Mouse (Mus musculus): ENCODE data around the gene Slc23a2. TPM values are rescaled to one million over a fixed set of nuclear protein-coding genes. Genes with fewer than 3 reads are reported as not detected.

The Slc23a2 gene
- polyA plus RNA-seq, 1 experiment from 2014 or later, result 18.5 TPM

- 88% methylated on average over 11 of the region's 11 CpGs for WGBS
These were observed 50.3 kb downstream of the Slc23a2 start for GRCm38 (mm10) chr2:132094441-132095230.

GRCm38 (mm10) chr2:132093739-132094138 is 51.2 kb downstream of the Slc23a2 start:
- no peaks in the 10 kb centered on the region for H3K4me1 ChIP-seq
- no peaks in the 10 kb centered on the region for H3K27me3 ChIP-seq
- H3K27ac ChIP-seq (replicated peaks), result no peak overlapping the region
- H3K36me3 ChIP-seq, result peaks cover 6% of the 10 kb centered on the region
- H3K4me2 ChIP-seq (replicated peaks), result no peak overlapping the region
- no peak overlapping the region for H3K4me3 ChIP-seq
- H3K9ac ChIP-seq (replicated peaks), result no peak overlapping the region
- 92% methylated on average over 2 of the region's 2 CpGs for WGBS
- H3K9me3 ChIP-seq, result no peaks in the 10 kb centered on the region
- no peak for ATAC-seq (ENCODE audit: low FRiP score, low read depth)

More at GRCm38 (mm10) chr2:132094441-132095230, 50.3 kb downstream of the Slc23a2 start:
- H3K4me2 ChIP-seq (replicated peaks), result no peak overlapping the region
- H3K36me3 ChIP-seq, result peaks cover 5% of the 10 kb centered on the region
- no peak overlapping the region for H3K9ac ChIP-seq (replicated peaks)
- no peak overlapping the region for H3K27ac ChIP-seq (replicated peaks)
- ATAC-seq (ENCODE audit: low FRiP score, low read depth), result no peak
- H3K9me3 ChIP-seq, result no peaks in the 10 kb centered on the region
- H3K27me3 ChIP-seq, result no peaks in the 10 kb centered on the region
- no peaks in the 10 kb centered on the region for H3K4me1 ChIP-seq
- no peak overlapping the region for H3K4me3 ChIP-seq

GRCm38 (mm10) chr2:132093298-132093697 is 51.6 kb downstream of the Slc23a2 start:
- Histone ChIP-seq H3K9ac (replicated peaks) (no peak overlapping the region), H3K4me1 (no peaks in the 10 kb centered on the region)
- WGBS, result 88% methylated on average over 1 of the region's 1 CpGs

GRCm38 (mm10) chr2:132092722-132093121 is 52.2 kb downstream of the Slc23a2 start:
- Histone ChIP-seq H3K9me3 (no peaks in the 10 kb centered on the region), H3K27ac (replicated peaks) (no peak overlapping the region), H3K9ac (replicated peaks) (no peak overlapping the region), H3K4me1 (no peaks in the 10 kb centered on the region), H3K4me2 (replicated peaks) (no peak overlapping the region), H3K27me3 (no peaks in the 10 kb centered on the region), H3K36me3 (peaks cover 12% of the 10 kb centered on the region), H3K4me3 (no peak overlapping the region)
- no peak for ATAC-seq (ENCODE audit: low FRiP score, low read depth)
- WGBS, result 85% methylated on average over 3 of the region's 3 CpGs

More at GRCm38 (mm10) chr2:132093298-132093697, 51.6 kb downstream of the Slc23a2 start:
- no peak for ATAC-seq (ENCODE audit: low FRiP score, low read depth)
- H3K4me2 ChIP-seq (replicated peaks), result no peak overlapping the region
- no peak overlapping the region for H3K4me3 ChIP-seq
- no peaks in the 10 kb centered on the region for H3K27me3 ChIP-seq
- H3K27ac ChIP-seq (replicated peaks), result no peak overlapping the region
- H3K36me3 ChIP-seq, result peaks cover 9% of the 10 kb centered on the region
- H3K9me3 ChIP-seq, result no peaks in the 10 kb centered on the region

GRCm38 (mm10) chr2:132091749-132092148 is 53.2 kb downstream of the Slc23a2 start:
- no peaks in the 10 kb centered on the region for H3K27me3 ChIP-seq

GRCm38 (mm10) chr2:132084813-132085212 is 60.1 kb downstream of the Slc23a2 start:
- Histone ChIP-seq H3K27ac (replicated peaks) (no peak overlapping the region), H3K4me2 (replicated peaks) (no peak overlapping the region), H3K4me1 (no peaks in the 10 kb centered on the region), H3K27me3 (no peaks in the 10 kb centered on the region), H3K36me3 (peaks cover 12% of the 10 kb centered on the region; the same call in 1 of the 2 replicates), H3K9ac (replicated peaks) (no peak overlapping the region), H3K4me3 (no peak overlapping the region), H3K9me3 (no peaks in the 10 kb centered on the region)
- ATAC-seq (ENCODE audit: low FRiP score, low read depth), result no peak

More at GRCm38 (mm10) chr2:132091749-132092148, 53.2 kb downstream of the Slc23a2 start:
- Histone ChIP-seq H3K27ac (replicated peaks) (no peak overlapping the region), H3K9ac (replicated peaks) (no peak overlapping the region), H3K4me1 (no peaks in the 10 kb centered on the region), H3K4me3 (no peak overlapping the region), H3K4me2 (replicated peaks) (no peak overlapping the region), H3K36me3 (peaks cover 12% of the 10 kb centered on the region), H3K9me3 (no peaks in the 10 kb centered on the region)
- WGBS, result 77% methylated on average over 4 of the region's 4 CpGs
- ATAC-seq (ENCODE audit: low FRiP score, low read depth), result no peak

- H3K9me3 ChIP-seq, result no peaks in the 10 kb centered on the region
These were observed 60.5 kb downstream of the Slc23a2 start for GRCm38 (mm10) chr2:132084396-132084795.

GRCm38 (mm10) chr2:132079139-132079538 is 65.8 kb downstream of the Slc23a2 start:
- Histone ChIP-seq H3K9me3 (no peaks in the 10 kb centered on the region), H3K27ac (replicated peaks) (no peak overlapping the region), H3K4me3 (no peak overlapping the region), H3K4me1 (no peaks in the 10 kb centered on the region), H3K36me3 (no peaks in the 10 kb centered on the region; the same call in 1 of the 2 replicates), H3K27me3 (no peaks in the 10 kb centered on the region), H3K9ac (replicated peaks) (no peak overlapping the region), H3K4me2 (replicated peaks) (no peak overlapping the region)
- ATAC-seq (ENCODE audit: low FRiP score, low read depth), result no peak
- 89% methylated on average over 5 of the region's 5 CpGs for WGBS

More at GRCm38 (mm10) chr2:132084396-132084795, 60.5 kb downstream of the Slc23a2 start:
- Histone ChIP-seq H3K27ac (replicated peaks) (no peak overlapping the region), H3K27me3 (no peaks in the 10 kb centered on the region), H3K36me3 (peaks cover 12% of the 10 kb centered on the region; the same call in 1 of the 2 replicates), H3K9ac (replicated peaks) (no peak overlapping the region), H3K4me2 (replicated peaks) (no peak overlapping the region), H3K4me3 (no peak overlapping the region), H3K4me1 (no peaks in the 10 kb centered on the region)
- WGBS, result 88% methylated on average over 5 of the region's 5 CpGs
- ATAC-seq (ENCODE audit: low FRiP score, low read depth), result no peak

GRCm38 (mm10) chr2:132073052-132073451 is 71.9 kb downstream of the Slc23a2 start:
- H3K27ac ChIP-seq (replicated peaks), result no peak overlapping the region
- no peak overlapping the region for H3K4me2 ChIP-seq (replicated peaks)
- 78% methylated on average over 3 of the region's 3 CpGs for WGBS
- H3K27me3 ChIP-seq, result no peaks in the 10 kb centered on the region
- ATAC-seq (ENCODE audit: low FRiP score, low read depth), result no peak
- no peak overlapping the region for H3K9ac ChIP-seq (replicated peaks)
- H3K36me3 ChIP-seq, result peaks cover 8% of the 10 kb centered on the region
- H3K4me3 ChIP-seq, result no peak overlapping the region
- no peaks in the 10 kb centered on the region for H3K9me3 ChIP-seq
- no peaks in the 10 kb centered on the region for H3K4me1 ChIP-seq

GRCm38 (mm10) chr2:132069985-132070735 is 74.7 kb downstream of the Slc23a2 start:
- H3K4me1 ChIP-seq, result no peaks in the 10 kb centered on the region
- no peak overlapping the region for H3K4me2 ChIP-seq (replicated peaks)
- WGBS, result 87% methylated on average over 10 of the region's 10 CpGs
- H3K27ac ChIP-seq (replicated peaks), result no peak overlapping the region
- peaks cover 22% of the 10 kb centered on the region for H3K36me3 ChIP-seq
- H3K9me3 ChIP-seq, result no peaks in the 10 kb centered on the region
- H3K27me3 ChIP-seq, result no peaks in the 10 kb centered on the region
- H3K4me3 ChIP-seq, result no peak overlapping the region
- no peak overlapping the region for H3K9ac ChIP-seq (replicated peaks)
- ATAC-seq (ENCODE audit: low FRiP score, low read depth), result no peak

- WGBS, result 88% methylated on average over 11 of the region's 11 CpGs
- Histone ChIP-seq H3K9ac (replicated peaks) (no peak overlapping the region), H3K27ac (replicated peaks) (no peak overlapping the region), H3K4me2 (replicated peaks) (no peak overlapping the region), H3K4me1 (no peaks in the 10 kb centered on the region), H3K9me3 (no peaks in the 10 kb centered on the region), H3K36me3 (peaks cover 19% of the 10 kb centered on the region), H3K4me3 (no peak overlapping the region), H3K27me3 (no peaks in the 10 kb centered on the region)
- ATAC-seq (ENCODE audit: low FRiP score, low read depth), result no peak
These were observed 80.6 kb downstream of the Slc23a2 start for GRCm38 (mm10) chr2:132064185-132064831.

- no peaks in the 10 kb centered on the region for H3K27me3 ChIP-seq
- WGBS, result 83% methylated on average over 3 of the region's 3 CpGs
- H3K4me3 ChIP-seq, result no peak overlapping the region
- H3K36me3 ChIP-seq, result peaks cover 19% of the 10 kb centered on the region
- H3K27ac ChIP-seq (replicated peaks), result no peak overlapping the region
- no peak overlapping the region for H3K9ac ChIP-seq (replicated peaks)
- ATAC-seq (ENCODE audit: low FRiP score, low read depth), result no peak
- no peak overlapping the region for H3K4me2 ChIP-seq (replicated peaks)
- no peaks in the 10 kb centered on the region for H3K9me3 ChIP-seq
- H3K4me1 ChIP-seq, result no peaks in the 10 kb centered on the region
These were observed 81.1 kb downstream of the Slc23a2 start for GRCm38 (mm10) chr2:132063776-132064175.

Measured in midbrain, embryonic 12.5 days (tissue).